Mouse (Mus musculus): ENCODE results near the gene R3hdm4. TPM values are rescaled to one million over a fixed set of nuclear protein-coding genes. Genes with fewer than 3 reads are reported as not detected.
"Not testable (repeated sequence)": the region's sequence is repeated elsewhere in the genome, so short reads cannot be mapped to it uniquely, and the experiment has no call there.

The R3hdm4 gene
- total and polyA plus RNA-seq, 3 experiments, result 29.1 to 105 TPM; not detected in 1

DNA sequence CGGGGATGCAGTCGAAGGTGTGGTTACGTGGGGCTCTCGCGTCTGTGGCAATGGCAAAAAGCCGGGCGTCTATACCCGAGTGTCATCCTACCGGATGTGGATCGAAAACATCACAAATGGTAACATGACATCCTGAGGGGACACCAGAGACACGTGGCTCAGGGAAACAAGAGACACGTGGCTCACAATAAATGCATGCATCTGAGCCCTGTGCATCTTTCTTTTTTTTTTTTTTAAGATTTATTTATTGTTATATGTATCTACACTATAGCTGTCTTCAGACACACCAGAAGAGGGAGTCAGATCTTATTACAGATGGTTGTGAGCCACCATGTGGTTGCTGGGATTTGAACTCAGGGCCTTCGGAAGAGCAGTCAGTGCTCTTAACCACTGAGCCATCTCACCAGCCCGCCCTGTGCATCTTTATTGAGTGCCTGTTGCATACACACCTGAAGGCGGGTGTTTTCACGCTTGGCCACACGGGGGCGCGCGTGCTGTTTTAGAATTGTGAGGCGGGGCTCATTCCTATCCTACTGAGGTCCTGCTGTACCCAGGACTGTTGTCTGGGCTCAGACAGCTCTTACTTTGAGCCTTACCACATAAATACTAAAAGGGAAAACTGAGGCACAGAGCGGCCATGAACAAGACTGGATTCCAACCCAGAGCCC lies 28.4 kb downstream of the R3hdm4 start:
- not testable (repeated sequence) for H3K27ac ChIP-seq (ENCODE audit: control insufficient read depth, low read depth, low read length); H3K79me2 ChIP-seq (ENCODE audit: control insufficient read depth, insufficient read depth, low read length, poor library complexity); H3K4me1 ChIP-seq (ENCODE audit: control insufficient read depth in 1 of 2, insufficient read depth in 2 of 2, low read length in 2 of 2); H3K36me3 ChIP-seq (ENCODE audit: control insufficient read depth in 1 of 2, insufficient read depth in 2 of 2, low read length in 2 of 2); H3K27me3 ChIP-seq (ENCODE audit: control insufficient read depth in 1 of 2, insufficient read depth in 2 of 2, low read length in 2 of 2); H3K4me3 ChIP-seq (ENCODE audit: control insufficient read depth in 1 of 2, insufficient read depth in 1 of 2, low read depth in 2 of 2, low read length in 2 of 2); H3K9ac ChIP-seq (ENCODE audit: control insufficient read depth, low read depth, low read length, poor library complexity, severe bottlenecking); H3K9me3 ChIP-seq (replicated peaks; ENCODE audit: insufficient read depth, low read length)
- TF ChIP-seq MXI1 (IDR thresholded peaks at IDR 0.05; ENCODE audit: low read depth, low read length) (peak; percentile 49; the same call in 1 of the 2 replicates), RAD21 (IDR thresholded peaks at IDR 0.05; ENCODE audit: low read depth, low read length) (peak; percentile 71), TBP (IDR thresholded peaks at IDR 0.05; ENCODE audit: low read depth, low read length) (peak; percentile 95), SMC3 (IDR thresholded peaks at IDR 0.05; ENCODE audit: low read depth, low read length) (peak; percentile 83), ZC3H11A (IDR thresholded peaks at IDR 0.05; ENCODE audit: low read depth, low read length) (peak; percentile 71), MAZ (IDR thresholded peaks at IDR 0.05; ENCODE audit: low read depth, low read length) (peak; percentile 51; the same call in 1 of the 2 replicates), BHLHE40 (IDR thresholded peaks at IDR 0.05; ENCODE audit: borderline replicate concordance, low read depth, low read length) (0 out of 2 replicates have a peak, but pooled peaks have one; percentile 8), ZNF384 (IDR thresholded peaks at IDR 0.05; ENCODE audit: low read depth, low read length) (peak; percentile 68), CTCF (IDR thresholded peaks at IDR 0.05 in 2 of 3, conservative IDR thresholded peaks at IDR 0.05 in 1 of 3; ENCODE audit: control insufficient read depth in 1 of 3, insufficient read depth in 1 of 3, low read depth in 2 of 3, low read length in 3 of 3, poor library complexity in 1 of 3, severe bottlenecking in 1 of 3) (peak; percentile 52 to 94 (median 85)), MAX (IDR thresholded peaks at IDR 0.05; ENCODE audit: low read length) (peak; percentile 26), MYC (IDR thresholded peaks at IDR 0.05; ENCODE audit: low read depth, low read length) (peak; percentile 78), SIN3A (IDR thresholded peaks at IDR 0.05; ENCODE audit: low read length) (peak; percentile 44; the same call in 1 of the 2 replicates)
- peak; percentile 84 for DNase-seq (ENCODE audit: low read depth, low spot score)

DNA sequence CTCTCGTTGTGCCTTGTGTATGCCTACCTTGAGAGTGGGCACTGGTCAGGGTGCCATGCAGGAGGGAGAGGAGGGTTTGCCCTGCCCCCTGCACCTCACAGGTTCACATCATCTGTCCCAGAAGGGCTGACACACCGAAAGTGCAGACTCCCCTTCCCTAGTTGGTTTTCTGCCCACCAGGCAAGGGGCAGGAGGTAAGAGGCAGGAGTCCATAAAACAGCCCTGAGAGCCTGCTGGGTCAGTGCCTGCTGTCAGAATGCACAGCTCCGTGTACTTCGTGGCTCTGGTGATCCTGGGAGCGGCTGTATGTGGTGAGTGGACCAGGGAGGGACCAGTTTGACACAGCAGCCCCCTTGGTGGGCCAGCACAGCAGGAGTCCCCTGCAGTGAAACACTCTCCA lies 30.3 kb downstream of the R3hdm4 start, which contains the start of gene Cfd:
Cfd (plus strand) TSS at position 184 of the 400 bp plus-strand sequence.
- no peaks in the 10 kb centered on the region for H3K9me3 ChIP-seq (replicated peaks; ENCODE audit: insufficient read depth, low read length)
- no peak within 1 kb of the TSS for H3K27ac ChIP-seq (ENCODE audit: control insufficient read depth, low read depth, low read length)
- TF ChIP-seq MAZ (IDR thresholded peaks at IDR 0.05; ENCODE audit: low read depth, low read length), result no peak
- no peak for TF ChIP-seq NRF1 (IDR thresholded peaks at IDR 0.05; ENCODE audit: insufficient read depth, low read depth, low read length, poor library complexity, severe bottlenecking)
- TF ChIP-seq NELFE (IDR thresholded peaks at IDR 0.05; ENCODE audit: low read depth, low read length), result no peak
- TF ChIP-seq POLR2A (IDR thresholded peaks at IDR 0.05; ENCODE audit: control insufficient read depth in 1 of 2, insufficient read depth in 1 of 2, low read depth in 1 of 2, low read length in 2 of 2, poor library complexity in 1 of 2), result no peak
- no peak for TF ChIP-seq TAL1 (IDR thresholded peaks at IDR 0.05; ENCODE audit: low read length)
- TF ChIP-seq SMC3 (IDR thresholded peaks at IDR 0.05; ENCODE audit: low read depth, low read length), result no peak
- no peak for TF ChIP-seq MYC (IDR thresholded peaks at IDR 0.05; ENCODE audit: low read depth, low read length)
- no peak for TF ChIP-seq USF1 (IDR thresholded peaks at IDR 0.05; ENCODE audit: low read depth, low read length)
- TF ChIP-seq GATA1 (IDR thresholded peaks at IDR 0.05; ENCODE audit: low read depth, low read length), result no peak
- TF ChIP-seq MYB (IDR thresholded peaks at IDR 0.05; ENCODE audit: low read depth, low read length), result no peak
- TF ChIP-seq POLR2AphosphoS5 (IDR thresholded peaks at IDR 0.05; ENCODE audit: borderline replicate concordance, low read depth, low read length), result no peak
- TF ChIP-seq HCFC1 (IDR thresholded peaks at IDR 0.05; ENCODE audit: low read depth, low read length), result no peak
- TF ChIP-seq MAX (IDR thresholded peaks at IDR 0.05; ENCODE audit: low read length), result no peak
- TF ChIP-seq CHD1 (IDR thresholded peaks at IDR 0.05; ENCODE audit: low read depth, low read length), result no peak
- TF ChIP-seq CTCF (IDR thresholded peaks at IDR 0.05 in 2 of 3, conservative IDR thresholded peaks at IDR 0.05 in 1 of 3; ENCODE audit: control insufficient read depth in 1 of 3, insufficient read depth in 1 of 3, low read depth in 2 of 3, low read length in 3 of 3, poor library complexity in 1 of 3, severe bottlenecking in 1 of 3), result no peak
- no peak for TF ChIP-seq BHLHE40 (IDR thresholded peaks at IDR 0.05; ENCODE audit: borderline replicate concordance, low read depth, low read length)
- no peak for TF ChIP-seq TBP (IDR thresholded peaks at IDR 0.05; ENCODE audit: low read depth, low read length)
- no peak for TF ChIP-seq MEF2A (IDR thresholded peaks at IDR 0.05; ENCODE audit: extremely low read depth, insufficient replicate concordance, low read depth, low read length, poor library complexity, severe bottlenecking)
- no peak for TF ChIP-seq ELF1 (IDR thresholded peaks at IDR 0.05; ENCODE audit: low read depth, low read length)
- no peak within 1 kb of the TSS for H3K4me3 ChIP-seq (ENCODE audit: control insufficient read depth in 1 of 2, insufficient read depth in 1 of 2, low read depth in 2 of 2, low read length in 2 of 2)
- no peak within 1 kb of the TSS for H3K9ac ChIP-seq (ENCODE audit: control insufficient read depth, low read depth, low read length, poor library complexity, severe bottlenecking)
- H3K27me3 ChIP-seq (ENCODE audit: control insufficient read depth in 1 of 2, insufficient read depth in 2 of 2, low read length in 2 of 2), result no peaks in the 10 kb centered on the region
- DNase-seq (ENCODE audit: low read depth, low spot score), result no peak
- H3K36me3 ChIP-seq (ENCODE audit: control insufficient read depth in 1 of 2, insufficient read depth in 2 of 2, low read length in 2 of 2), result no peaks in the 10 kb centered on the region
- H3K4me1 ChIP-seq (ENCODE audit: control insufficient read depth in 1 of 2, insufficient read depth in 2 of 2, low read length in 2 of 2), result no peaks in the 10 kb centered on the region; a peak in 1 of 4 replicates
- H3K79me2 ChIP-seq (ENCODE audit: control insufficient read depth, insufficient read depth, low read length, poor library complexity), result no peaks in the 10 kb centered on the region

Measured in MEL (cell line).